Mouse (Mus musculus): ENCODE measurements around the gene Trnp1.

GRCm38 (mm10) chr4:133485691-133486425, 12.5 kb downstream of the Trnp1 start:
- no peak for TF ChIP-seq CTCF (IDR thresholded peaks at IDR 0.05; ENCODE audit: insufficient read depth, low read depth, low read length)
- TF ChIP-seq POLR2A (IDR thresholded peaks at IDR 0.05; ENCODE audit: insufficient read depth, low read depth, low read length): no peak

Measured in olfactory bulb, adult 2 months (tissue).